Mouse (Mus musculus) olfactory bulb, adult 2 months (tissue): Measurements from ENCODE around the gene Dnajb11.

ENCODE experiments used
- CTCF ChIP-seq: fragments of 200-500 bp; IDR thresholded peaks from 2 replicates; pipeline ENCODE4 v1.5.1; 2012; ENCODE audit warnings: low read depth, mild to moderate bottlenecking, low read length, moderate library complexity; ENCODE audit not compliant: insufficient read depth
- POLR2A ChIP-seq: fragments of 200-500 bp; IDR thresholded peaks from 2 replicates; pipeline ENCODE4 v1.6.1; 2012; ENCODE audit warnings: mild to moderate bottlenecking, low read depth, low read length, moderate library complexity; ENCODE audit not compliant: insufficient read depth

GRCm38 (mm10) chr16:22876218-22877043, 18.8 kb downstream of the Dnajb11 start:
- no peak for TF ChIP-seq CTCF
- no peak for TF ChIP-seq POLR2A
